Mouse (Mus musculus): ENCODE measurements around the gene Serpinb6e. TPM values are rescaled to one million over a fixed set of nuclear protein-coding genes. Genes with fewer than 3 reads are reported as not detected.

Gene Serpinb6e
- not detected for polyA plus RNA-seq (2014; fragmentation: Illumina TruSeq; extraction: RNeasy Lipid Tissue Mini Kit (QIAGEN cat#74804); ENCODE audit: low read depth, low replicate concordance)

DNA sequence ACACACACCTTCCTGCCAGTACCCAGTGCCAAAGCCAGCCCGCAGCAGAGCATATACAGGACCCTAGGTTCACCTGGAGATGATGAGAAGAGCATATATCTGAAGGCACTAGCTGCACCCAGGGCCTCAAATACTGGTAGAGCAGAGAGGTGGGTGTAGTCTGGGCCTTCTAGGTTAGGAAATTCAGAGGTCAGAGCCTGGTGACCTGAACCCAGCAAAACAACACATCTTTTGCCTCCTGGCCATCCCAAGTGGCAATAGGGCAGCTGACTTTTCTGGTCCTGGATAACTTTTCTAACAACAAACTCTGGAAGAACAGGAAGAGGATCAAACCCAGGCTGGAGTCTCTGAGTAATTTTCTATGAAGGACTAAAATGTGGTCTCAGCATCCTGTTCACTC is at the start of gene Serpinb6e:
Gene Serpinb6e (minus strand): TSS at position 101 of the 400 bp plus-strand sequence.

Other genes starting within 250 kb of the Serpinb6e start
- not detected for gene Serpinb6d, start 182.0 kb downstream of the Serpinb6e start, polyA plus RNA-seq (2014; fragmentation: Illumina TruSeq; extraction: RNeasy Lipid Tissue Mini Kit (QIAGEN cat#74804); ENCODE audit: low read depth, low replicate concordance)
- gene Serpinb6c, start 62.3 kb upstream of the Serpinb6e start, polyA plus RNA-seq (2014; fragmentation: Illumina TruSeq; extraction: RNeasy Lipid Tissue Mini Kit (QIAGEN cat#74804); ENCODE audit: low read depth, low replicate concordance) = 0.31 TPM
- gene Nqo2, start 121.3 kb upstream of the Serpinb6e start, polyA plus RNA-seq (2014; fragmentation: Illumina TruSeq; extraction: RNeasy Lipid Tissue Mini Kit (QIAGEN cat#74804); ENCODE audit: low read depth, low replicate concordance) = 16.2 TPM
- 17.6 TPM for gene Ripk1, start 159.0 kb upstream of the Serpinb6e start, polyA plus RNA-seq (2014; fragmentation: Illumina TruSeq; extraction: RNeasy Lipid Tissue Mini Kit (QIAGEN cat#74804); ENCODE audit: low read depth, low replicate concordance)
- gene Serpinb6a, start 159.4 kb upstream of the Serpinb6e start, polyA plus RNA-seq (2014; fragmentation: Illumina TruSeq; extraction: RNeasy Lipid Tissue Mini Kit (QIAGEN cat#74804); ENCODE audit: low read depth, low replicate concordance) = 111 TPM
- gene Bphl, start 194.2 kb upstream of the Serpinb6e start, polyA plus RNA-seq (2014; fragmentation: Illumina TruSeq; extraction: RNeasy Lipid Tissue Mini Kit (QIAGEN cat#74804); ENCODE audit: low read depth, low replicate concordance) = 59.1 TPM
- gene Tubb2a, start 234.6 kb upstream of the Serpinb6e start, polyA plus RNA-seq (2014; fragmentation: Illumina TruSeq; extraction: RNeasy Lipid Tissue Mini Kit (QIAGEN cat#74804); ENCODE audit: low read depth, low replicate concordance) = 53.6 TPM